Mouse (Mus musculus): ENCODE data around the gene Cmip. TPM values are rescaled to one million over a fixed set of nuclear protein-coding genes. Genes with fewer than 3 reads are reported as not detected.

Gene Cmip
- polyA plus RNA-seq, 1 experiment from 2014 or later = 146 TPM

DNA sequence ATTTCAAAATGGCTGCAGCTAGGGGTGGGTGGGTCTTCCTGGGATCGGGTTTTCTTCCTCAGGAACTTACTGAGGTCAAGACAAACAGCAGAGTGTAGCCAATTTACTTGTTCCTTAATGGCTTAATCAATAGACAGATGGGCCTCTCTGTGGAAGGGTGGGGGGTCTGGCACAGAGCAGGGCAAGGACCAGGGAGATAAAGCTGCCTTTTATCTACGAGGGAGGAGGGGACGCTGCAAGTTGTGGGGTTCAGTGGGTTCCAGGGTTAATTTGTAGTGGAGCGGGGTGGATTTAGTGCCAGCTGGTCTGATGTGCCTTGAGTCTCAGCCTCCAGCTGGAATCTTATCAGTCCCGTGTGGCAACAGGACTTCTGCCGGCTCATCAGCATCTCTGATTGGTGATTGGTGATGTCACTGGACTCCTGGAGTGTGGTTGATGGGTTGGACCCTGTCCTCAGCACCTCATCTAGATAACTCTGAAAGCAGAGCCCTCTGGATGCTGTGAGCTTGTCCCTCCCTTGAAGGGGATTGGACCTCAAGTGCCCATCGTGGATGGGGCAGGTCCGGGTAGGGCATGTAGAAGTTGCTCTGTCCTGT is 65.9 kb downstream of the Cmip start:
- H3K4me3 ChIP-seq (ENCODE audit: low read depth, low read length) = no peak overlapping the region
- H3K4me2 ChIP-seq (ENCODE audit: low read length) = peak overlapping the region; percentile 47
- H3K4me1 ChIP-seq (ENCODE audit: control insufficient read depth, insufficient read depth, low read length) = peaks cover 60% of the 10 kb centered on the region
- peak overlapping the region; percentile 42 for H3K9ac ChIP-seq (ENCODE audit: low read depth, low read length)
- H3K27ac ChIP-seq (ENCODE audit: low read length) = peak overlapping the region; percentile 89
- H3K27me3 ChIP-seq (ENCODE audit: control insufficient read depth, insufficient read depth, low read depth, low read length) = no peaks in the 10 kb centered on the region
- no peaks in the 10 kb centered on the region for H3K9me3 ChIP-seq (replicated peaks; ENCODE audit: control insufficient read depth, low read length, poor library complexity, severe bottlenecking)
- ATAC-seq = peak; percentile 25
- WGBS = 35% methylated on average over 8 of the region's 8 CpGs
- H3K36me3 ChIP-seq (ENCODE audit: control insufficient read depth, insufficient read depth, low read length) = no peaks in the 10 kb centered on the region

DNA sequence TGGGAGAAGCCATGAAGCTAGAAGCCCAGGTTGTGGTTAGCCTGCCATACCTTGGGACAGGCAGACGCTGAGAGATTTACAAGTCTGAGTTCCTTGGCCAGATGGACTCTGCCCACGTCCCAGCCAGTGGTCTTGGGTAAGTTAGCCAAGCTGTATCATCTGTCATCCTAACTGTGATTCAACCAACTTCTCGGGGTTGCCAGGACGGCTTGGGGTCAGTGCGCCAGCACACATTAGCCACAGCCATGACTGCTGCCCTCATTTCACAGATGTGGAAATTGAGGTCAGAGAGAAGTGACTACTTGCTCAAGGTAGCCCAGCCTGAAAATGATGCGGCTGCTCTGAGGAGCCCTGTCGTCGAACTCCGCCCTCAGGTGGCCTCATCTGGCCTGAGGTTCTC is 68.0 kb downstream of the Cmip start:
- no peaks in the 10 kb centered on the region for H3K36me3 ChIP-seq (ENCODE audit: control insufficient read depth, insufficient read depth, low read length)
- 98% methylated on average over 9 of the region's 9 CpGs for WGBS
- H3K9ac ChIP-seq (ENCODE audit: low read depth, low read length) = no peak overlapping the region
- H3K4me3 ChIP-seq (ENCODE audit: low read depth, low read length) = no peak overlapping the region
- H3K27me3 ChIP-seq (ENCODE audit: control insufficient read depth, insufficient read depth, low read depth, low read length) = no peaks in the 10 kb centered on the region
- no peaks in the 10 kb centered on the region for H3K9me3 ChIP-seq (replicated peaks; ENCODE audit: control insufficient read depth, low read length, poor library complexity, severe bottlenecking)
- no peak for ATAC-seq
- H3K4me1 ChIP-seq (ENCODE audit: control insufficient read depth, insufficient read depth, low read length) = peaks cover 58% of the 10 kb centered on the region
- no peak overlapping the region for H3K4me2 ChIP-seq (ENCODE audit: low read length)
- H3K27ac ChIP-seq (ENCODE audit: low read length) = no peak overlapping the region

DNA sequence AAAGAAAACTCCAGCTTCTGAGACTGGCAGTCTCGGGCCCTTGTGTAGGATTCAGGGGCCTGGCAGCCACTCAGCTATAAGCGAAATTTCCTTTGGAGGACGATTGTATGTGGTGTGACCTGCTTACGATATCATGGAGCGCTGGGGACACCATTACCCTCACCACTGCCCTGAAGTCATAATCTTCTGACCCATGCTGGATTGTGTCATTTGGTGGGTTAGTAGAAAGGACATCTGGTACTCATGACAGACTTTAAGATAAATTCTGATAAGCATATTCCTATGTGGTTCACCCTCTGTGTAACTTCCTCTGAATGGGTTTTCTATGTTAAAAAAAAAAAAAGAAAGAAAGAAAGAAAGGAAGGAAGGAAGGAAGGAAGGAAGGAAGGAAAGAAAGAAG is 69.9 kb downstream of the Cmip start:
- Histone ChIP-seq H3K36me3 (ENCODE audit: control insufficient read depth, insufficient read depth, low read length) (no peaks in the 10 kb centered on the region), H3K27me3 (ENCODE audit: control insufficient read depth, insufficient read depth, low read depth, low read length) (no peaks in the 10 kb centered on the region), H3K4me2 (ENCODE audit: low read length) (no peak overlapping the region), H3K4me1 (ENCODE audit: control insufficient read depth, insufficient read depth, low read length) (peaks cover 41% of the 10 kb centered on the region), H3K9me3 (replicated peaks; ENCODE audit: control insufficient read depth, low read length, poor library complexity, severe bottlenecking) (no peaks in the 10 kb centered on the region), H3K27ac (ENCODE audit: low read length) (no peak overlapping the region), H3K4me3 (ENCODE audit: low read depth, low read length) (no peak overlapping the region), H3K9ac (ENCODE audit: low read depth, low read length) (no peak overlapping the region)
- WGBS = 88% methylated on average over 5 of the region's 5 CpGs
- no peak for ATAC-seq

DNA sequence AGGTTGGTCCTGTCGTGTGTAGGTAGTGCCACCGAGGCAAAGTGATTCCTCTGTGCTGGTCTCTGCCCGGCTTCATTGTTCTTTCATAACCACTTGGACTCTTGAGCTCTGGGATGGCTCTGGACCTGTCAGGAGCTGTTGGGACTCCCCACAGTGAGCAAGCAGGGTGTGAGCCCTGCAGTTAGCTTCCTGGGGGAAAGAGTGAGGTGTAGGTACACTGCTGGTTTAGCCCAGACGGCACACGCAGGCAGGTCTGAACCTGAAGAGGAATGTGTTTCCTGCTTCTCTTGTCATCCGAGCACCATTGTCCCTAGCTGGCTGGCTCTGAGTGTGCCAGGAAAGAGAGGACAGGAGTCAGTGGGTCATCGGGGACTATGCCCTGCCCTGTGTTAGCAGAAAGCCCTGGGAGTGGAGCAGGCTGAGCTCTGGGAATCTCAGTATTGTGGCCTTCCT is 70.5 kb downstream of the Cmip start:
- peak overlapping the region; percentile 71 for H3K27ac ChIP-seq (ENCODE audit: low read length)
- 39% methylated on average over 7 of the region's 7 CpGs for WGBS
- H3K4me2 ChIP-seq (ENCODE audit: low read length) = no peak overlapping the region
- no peaks in the 10 kb centered on the region for H3K9me3 ChIP-seq (replicated peaks; ENCODE audit: control insufficient read depth, low read length, poor library complexity, severe bottlenecking)
- no peaks in the 10 kb centered on the region for H3K27me3 ChIP-seq (ENCODE audit: control insufficient read depth, insufficient read depth, low read depth, low read length)
- H3K9ac ChIP-seq (ENCODE audit: low read depth, low read length) = peak overlapping the region; percentile 43
- ATAC-seq = no peak
- no peaks in the 10 kb centered on the region for H3K36me3 ChIP-seq (ENCODE audit: control insufficient read depth, insufficient read depth, low read length)
- H3K4me3 ChIP-seq (ENCODE audit: low read depth, low read length) = no peak overlapping the region
- peaks cover 39% of the 10 kb centered on the region for H3K4me1 ChIP-seq (ENCODE audit: control insufficient read depth, insufficient read depth, low read length)

DNA sequence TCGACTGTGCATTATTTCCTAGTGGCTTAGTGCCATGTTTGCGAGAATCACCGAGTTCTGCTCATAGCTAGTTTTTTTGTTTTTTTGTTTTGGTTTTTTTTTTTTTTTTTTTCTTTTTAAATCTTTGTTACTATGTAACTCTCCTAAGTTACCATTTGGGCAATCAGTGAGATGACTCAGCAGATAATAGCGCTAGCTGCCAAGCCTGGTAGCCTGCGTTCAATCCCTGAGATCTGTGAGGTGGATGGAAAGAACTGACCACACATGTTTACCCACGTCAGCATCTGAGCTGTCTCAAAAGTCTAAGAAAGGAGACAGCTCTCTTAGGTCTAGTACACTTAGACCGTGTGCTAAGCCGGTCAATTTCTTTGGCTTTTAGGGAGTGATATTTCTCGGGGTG is 71.9 kb downstream of the Cmip start:
- H3K4me2 ChIP-seq (ENCODE audit: low read length) = no peak overlapping the region
- WGBS = 75% methylated on average over 9 of the region's 9 CpGs
- no peak overlapping the region for H3K9ac ChIP-seq (ENCODE audit: low read depth, low read length)
- H3K27ac ChIP-seq (ENCODE audit: low read length) = no peak overlapping the region
- H3K4me1 ChIP-seq (ENCODE audit: control insufficient read depth, insufficient read depth, low read length) = peaks cover 37% of the 10 kb centered on the region
- H3K27me3 ChIP-seq (ENCODE audit: control insufficient read depth, insufficient read depth, low read depth, low read length) = no peaks in the 10 kb centered on the region
- no peak overlapping the region for H3K4me3 ChIP-seq (ENCODE audit: low read depth, low read length)
- H3K9me3 ChIP-seq (replicated peaks; ENCODE audit: control insufficient read depth, low read length, poor library complexity, severe bottlenecking) = no peaks in the 10 kb centered on the region
- H3K36me3 ChIP-seq (ENCODE audit: control insufficient read depth, insufficient read depth, low read length) = no peaks in the 10 kb centered on the region
- no peak for ATAC-seq

DNA sequence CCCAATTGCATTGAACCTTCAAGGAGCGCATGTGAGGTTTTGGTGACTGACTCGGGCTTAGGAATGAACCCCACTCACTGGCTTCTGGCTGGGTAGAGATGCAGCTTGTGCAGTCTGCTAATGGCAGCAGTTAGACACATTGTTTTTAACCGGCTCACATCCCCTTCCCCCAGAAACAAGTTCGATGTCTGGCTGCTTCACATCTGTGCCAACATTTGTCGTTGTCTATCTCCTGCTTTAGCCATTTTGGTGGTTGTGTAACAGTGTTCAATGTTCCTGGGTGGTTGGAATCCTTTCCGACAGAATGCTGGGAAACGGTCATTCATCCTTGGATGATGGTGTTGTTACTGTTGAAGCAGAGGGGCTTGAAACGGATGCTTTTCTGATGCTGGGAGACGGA is 72.3 kb downstream of the Cmip start:
- no peak for ATAC-seq
- H3K27me3 ChIP-seq (ENCODE audit: control insufficient read depth, insufficient read depth, low read depth, low read length) = no peaks in the 10 kb centered on the region
- WGBS = 59% methylated on average over 9 of the region's 9 CpGs
- H3K4me2 ChIP-seq (ENCODE audit: low read length) = no peak overlapping the region
- no peaks in the 10 kb centered on the region for H3K36me3 ChIP-seq (ENCODE audit: control insufficient read depth, insufficient read depth, low read length)
- H3K4me1 ChIP-seq (ENCODE audit: control insufficient read depth, insufficient read depth, low read length) = peaks cover 38% of the 10 kb centered on the region
- H3K9me3 ChIP-seq (replicated peaks; ENCODE audit: control insufficient read depth, low read length, poor library complexity, severe bottlenecking) = no peaks in the 10 kb centered on the region
- no peak overlapping the region for H3K4me3 ChIP-seq (ENCODE audit: low read depth, low read length)
- no peak overlapping the region for H3K9ac ChIP-seq (ENCODE audit: low read depth, low read length)
- H3K27ac ChIP-seq (ENCODE audit: low read length) = no peak overlapping the region

DNA sequence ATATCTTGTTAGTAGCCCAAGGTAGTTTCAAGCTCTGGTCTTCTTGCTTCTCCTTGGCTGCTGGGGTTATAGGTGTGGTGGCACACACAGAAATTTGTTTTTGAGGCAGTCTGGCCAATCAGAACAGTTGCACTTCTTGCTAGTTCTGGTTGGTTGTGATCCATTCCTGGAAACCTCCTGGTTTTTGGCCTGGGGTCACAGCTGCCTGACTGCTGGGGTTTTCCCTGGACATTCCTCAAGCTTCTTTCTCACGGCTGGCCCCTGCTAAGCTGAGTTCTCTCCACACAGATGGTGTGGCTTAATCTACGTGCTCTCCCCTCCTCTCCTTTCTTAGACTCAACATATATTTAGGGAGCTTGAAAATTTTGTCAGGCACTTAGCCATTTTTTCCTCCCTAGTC is 73.0 kb downstream of the Cmip start:
- ATAC-seq = no peak
- Histone ChIP-seq H3K9ac (ENCODE audit: low read depth, low read length) (no peak overlapping the region), H3K36me3 (ENCODE audit: control insufficient read depth, insufficient read depth, low read length) (no peaks in the 10 kb centered on the region), H3K4me1 (ENCODE audit: control insufficient read depth, insufficient read depth, low read length) (peaks cover 45% of the 10 kb centered on the region), H3K9me3 (replicated peaks; ENCODE audit: control insufficient read depth, low read length, poor library complexity, severe bottlenecking) (no peaks in the 10 kb centered on the region), H3K4me3 (ENCODE audit: low read depth, low read length) (no peak overlapping the region), H3K4me2 (ENCODE audit: low read length) (no peak overlapping the region), H3K27me3 (ENCODE audit: control insufficient read depth, insufficient read depth, low read depth, low read length) (no peaks in the 10 kb centered on the region), H3K27ac (ENCODE audit: low read length) (no peak overlapping the region)
- 37% methylated on average over 2 of the region's 2 CpGs for WGBS

DNA sequence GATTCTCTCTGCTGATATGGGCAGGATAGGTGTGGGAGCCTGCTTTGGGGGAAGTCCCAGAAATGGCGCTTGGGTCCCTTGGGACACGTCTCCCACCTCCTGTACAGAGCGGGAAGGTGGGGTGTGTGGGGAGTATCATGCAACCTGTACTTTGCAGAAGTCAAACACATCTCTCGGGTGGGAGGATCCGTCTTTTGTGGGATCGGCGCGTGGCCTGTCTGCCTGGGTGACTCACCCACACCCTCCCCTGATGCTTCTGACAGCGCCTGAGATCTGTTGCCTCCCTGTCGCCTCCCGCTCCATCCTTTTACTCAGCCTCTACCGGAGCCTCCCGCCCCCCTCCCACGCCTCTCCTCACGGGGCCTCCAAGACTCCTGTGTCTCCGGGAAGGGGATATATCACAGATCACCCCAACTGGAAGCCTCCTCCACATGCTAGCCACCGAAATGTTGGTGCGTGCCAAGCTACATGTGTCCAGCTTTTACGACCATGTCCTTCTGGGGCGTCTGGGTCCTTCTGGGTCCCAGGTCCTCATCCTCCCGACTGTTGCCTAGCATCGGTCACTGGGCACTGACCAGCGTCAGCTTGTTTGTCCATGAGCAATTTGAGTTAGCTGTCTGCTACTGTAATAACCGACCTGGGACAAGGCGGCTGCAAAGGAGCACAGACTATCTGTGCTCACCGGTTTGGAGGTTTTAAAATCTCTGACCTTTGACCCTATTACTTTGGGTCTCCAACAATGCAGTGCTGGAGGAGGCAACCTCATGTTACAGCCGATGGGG is 75.6 kb downstream of the Cmip start:
- no peaks in the 10 kb centered on the region for H3K36me3 ChIP-seq (ENCODE audit: control insufficient read depth, insufficient read depth, low read length)
- no peaks in the 10 kb centered on the region for H3K9me3 ChIP-seq (replicated peaks; ENCODE audit: control insufficient read depth, low read length, poor library complexity, severe bottlenecking)
- no peak overlapping the region for H3K4me2 ChIP-seq (ENCODE audit: low read length)
- H3K27ac ChIP-seq (ENCODE audit: low read length) = no peak overlapping the region
- 87% methylated on average over 27 of the region's 27 CpGs for WGBS
- no peak for ATAC-seq
- peaks cover 47% of the 10 kb centered on the region for H3K4me1 ChIP-seq (ENCODE audit: control insufficient read depth, insufficient read depth, low read length)
- H3K9ac ChIP-seq (ENCODE audit: low read depth, low read length) = no peak overlapping the region
- H3K4me3 ChIP-seq (ENCODE audit: low read depth, low read length) = no peak overlapping the region
- H3K27me3 ChIP-seq (ENCODE audit: control insufficient read depth, insufficient read depth, low read depth, low read length) = no peaks in the 10 kb centered on the region

DNA sequence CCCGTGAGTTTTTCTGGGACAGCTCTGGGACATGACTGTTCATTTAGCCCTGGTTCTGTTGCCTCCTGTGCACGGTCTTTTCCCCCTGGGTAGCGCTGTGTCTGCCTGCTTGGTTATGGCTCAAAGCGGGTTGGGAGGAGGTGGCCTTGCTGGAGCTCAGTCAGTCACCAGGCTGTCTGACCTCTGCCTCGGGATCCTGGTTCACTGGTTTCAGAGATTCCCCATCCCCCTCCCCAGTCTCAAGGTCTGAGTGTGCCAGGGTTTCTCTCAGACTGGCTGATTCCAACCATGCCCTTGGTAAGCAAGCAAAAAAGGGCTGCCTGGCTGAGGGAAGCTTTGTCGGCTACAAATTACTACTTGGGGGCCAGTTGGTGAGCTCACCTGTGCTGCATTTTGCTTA is 76.8 kb downstream of the Cmip start:
- no peak overlapping the region for H3K4me2 ChIP-seq (ENCODE audit: low read length)
- H3K27me3 ChIP-seq (ENCODE audit: control insufficient read depth, insufficient read depth, low read depth, low read length) = no peaks in the 10 kb centered on the region
- H3K4me3 ChIP-seq (ENCODE audit: low read depth, low read length) = no peak overlapping the region
- H3K36me3 ChIP-seq (ENCODE audit: control insufficient read depth, insufficient read depth, low read length) = no peaks in the 10 kb centered on the region
- peaks cover 44% of the 10 kb centered on the region for H3K4me1 ChIP-seq (ENCODE audit: control insufficient read depth, insufficient read depth, low read length)
- no peak overlapping the region for H3K9ac ChIP-seq (ENCODE audit: low read depth, low read length)
- 56% methylated on average over 6 of the region's 6 CpGs for WGBS
- no peaks in the 10 kb centered on the region for H3K9me3 ChIP-seq (replicated peaks; ENCODE audit: control insufficient read depth, low read length, poor library complexity, severe bottlenecking)
- 0 out of 2 replicates have a peak overlapping the region, but pooled peaks have one; percentile 17 for H3K27ac ChIP-seq (ENCODE audit: low read length)
- no peak for ATAC-seq

All from midbrain, embryonic 16.5 days (tissue).